Mouse (Mus musculus): Measurements from ENCODE around the gene Clybl.

The Clybl gene

GRCm38 (mm10) chr14:122367252-122367868 lies 185.9 kb downstream of the Clybl start:
- no peak for DNase-seq

- no peak for DNase-seq
Measured at GRCm38 (mm10) chr14:122367882-122368418, 186.4 kb downstream of the Clybl start.

GRCm38 (mm10) chr14:122368501-122368900 lies 187.0 kb downstream of the Clybl start:
- DNase-seq: no peak

GRCm38 (mm10) chr14:122371979-122372378 lies 190.5 kb downstream of the Clybl start:
- no peak for DNase-seq

- DNase-seq: no peak
Measured at GRCm38 (mm10) chr14:122373458-122373857, 192.0 kb downstream of the Clybl start.

- DNase-seq: no peak
Measured at GRCm38 (mm10) chr14:122374285-122374997, 192.9 kb downstream of the Clybl start.

GRCm38 (mm10) chr14:122375070-122375811 lies 193.7 kb downstream of the Clybl start:
- no peak for DNase-seq

GRCm38 (mm10) chr14:122376482-122377143 lies 195.1 kb downstream of the Clybl start:
- DNase-seq: no peak

- no peak for DNase-seq
Measured at GRCm38 (mm10) chr14:122377681-122378080, 196.2 kb downstream of the Clybl start.

- DNase-seq: no peak
Measured at GRCm38 (mm10) chr14:122379076-122379475, 197.6 kb downstream of the Clybl start.

GRCm38 (mm10) chr14:122379996-122380395 lies 198.5 kb downstream of the Clybl start:
- no peak for DNase-seq

GRCm38 (mm10) chr14:122380896-122381845 lies 199.7 kb downstream of the Clybl start:
- DNase-seq: no peak

GRCm38 (mm10) chr14:122382281-122382680 lies 200.8 kb downstream of the Clybl start:
- no peak for DNase-seq

GRCm38 (mm10) chr14:122383931-122384330 lies 202.4 kb downstream of the Clybl start:
- no peak for DNase-seq

GRCm38 (mm10) chr14:122384447-122385237 lies 203.1 kb downstream of the Clybl start:
- no peak for DNase-seq

- no peak for DNase-seq
Measured at GRCm38 (mm10) chr14:122385238-122385534, 203.7 kb downstream of the Clybl start.

- DNase-seq: no peak
Measured at GRCm38 (mm10) chr14:122385758-122386157, 204.3 kb downstream of the Clybl start.

GRCm38 (mm10) chr14:122386281-122387130 lies 205.0 kb downstream of the Clybl start:
- no peak for DNase-seq

- no peak for DNase-seq
Measured at GRCm38 (mm10) chr14:122387781-122388180, 206.3 kb downstream of the Clybl start.

GRCm38 (mm10) chr14:122388431-122389031 lies 207.0 kb downstream of the Clybl start:
- no peak for DNase-seq
